Mouse (Mus musculus) brown adipose tissue, adult 24 weeks (tissue): ENCODE results near the gene Vipas39. TPM values are rescaled to one million over a fixed set of nuclear protein-coding genes. Genes with fewer than 3 reads are reported as not detected.
"Not testable (repeated sequence)": the region's sequence is repeated elsewhere in the genome, so short reads cannot be mapped to it uniquely, and the experiment has no call there.

Source experiments
- H3K27ac ChIP-seq: fragments of 200-500 bp; replicated peaks from 2 replicates; pipeline ENCODE4 v1.5.1; 2012; ENCODE audit warnings: low read depth, mild to moderate bottlenecking, low read length
- H3K4me1 ChIP-seq: fragments of 200-500 bp; 2 replicates; pipeline ENCODE4 v1.6.1; 2012; ENCODE audit warnings: low read length, mixed read lengths; ENCODE audit not compliant: control insufficient read depth, insufficient read depth, insufficient read length
- H3K4me3 ChIP-seq: fragments of 200-500 bp; 2 replicates; pipeline ENCODE4 v1.5.1; 2012; ENCODE audit warnings: low read depth, mild to moderate bottlenecking, low read length, moderate library complexity; ENCODE audit not compliant: insufficient read depth
- polyA plus RNA-seq: library from polyadenylated mRNA; stranded (reverse); fragments of >200 nt; gene quantifications from 2 replicates; pipeline ENCODE4 v1.2.4, GENCODE M21; 2012; ENCODE audit not compliant: missing spikeins, insufficient read depth, insufficient read length

Vipas39 gene
- polyA plus RNA-seq = 24.3 and 30.8 TPM in 2 replicates

- peak within 1 kb of the TSS; percentile 98 for H3K27ac ChIP-seq
- H3K4me3 ChIP-seq = peak within 1 kb of the TSS; percentile 89
- H3K4me1 ChIP-seq = no peaks in the 10 kb centered on the region; the same call in 1 of the 2 replicates
Measured at GRCm38 (mm10) chr12:87266108-87266826, at the start of gene Vipas39, which contains the start of gene Ahsa1. Gene Vipas39, minus strand, starts transcription at chr12:87266256. Gene Ahsa1, plus strand, starts transcription at chr12:87266479.

- Histone ChIP-seq H3K4me3 (no peak overlapping the region), H3K4me1 (no peaks in the 10 kb centered on the region), H3K27ac (no peak overlapping the region)
Measured at GRCm38 (mm10) chr12:87313098-87313497, 47.0 kb upstream of the Vipas39 start.

- H3K27ac ChIP-seq, H3K4me1 ChIP-seq, H3K4me3 ChIP-seq: not testable (repeated sequence)
Measured at GRCm38 (mm10) chr12:87306584-87306844, 40.5 kb upstream of the Vipas39 start.

DNA sequence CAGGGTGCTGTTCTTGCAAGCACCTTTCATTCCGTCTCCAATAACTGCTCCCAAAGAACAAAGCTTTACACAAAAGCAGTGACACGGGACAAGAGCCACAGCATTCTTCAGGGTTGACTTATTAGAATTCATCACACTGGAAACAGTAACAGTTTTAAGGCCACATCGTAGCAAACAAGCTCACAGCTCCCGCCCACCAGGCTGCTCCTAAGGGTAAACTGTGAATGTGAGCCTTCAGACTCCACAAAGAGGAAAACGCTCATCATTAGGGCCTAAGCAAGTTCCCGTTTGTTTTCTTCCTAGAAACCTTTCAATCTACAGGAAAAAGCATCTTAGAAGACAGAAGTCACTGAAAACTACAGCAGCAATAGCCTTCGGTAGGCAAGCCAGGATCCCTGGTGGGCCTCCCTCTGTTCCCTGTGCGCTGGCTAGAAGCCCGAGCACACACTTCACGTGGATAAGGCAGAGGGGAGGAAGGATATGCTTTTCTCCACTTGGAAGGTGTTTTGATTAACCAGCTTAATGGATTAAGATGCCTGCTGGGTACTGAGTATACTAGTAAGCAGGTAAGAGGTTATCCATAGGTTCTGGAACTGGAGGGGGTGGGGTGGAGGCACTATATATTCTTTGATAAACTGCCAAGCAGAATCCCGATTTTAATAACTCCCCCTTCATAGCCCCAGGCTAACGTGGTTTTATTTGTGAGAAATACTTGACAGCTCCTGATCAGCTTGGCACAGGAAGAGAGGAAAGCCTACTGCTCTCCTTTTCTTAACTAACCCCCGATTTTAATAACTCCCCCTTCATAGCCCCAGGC lies 39.9 kb upstream of the Vipas39 start:
- no peaks in the 10 kb centered on the region for H3K4me1 ChIP-seq
- H3K27ac ChIP-seq = no peak overlapping the region
- no peak overlapping the region for H3K4me3 ChIP-seq

DNA sequence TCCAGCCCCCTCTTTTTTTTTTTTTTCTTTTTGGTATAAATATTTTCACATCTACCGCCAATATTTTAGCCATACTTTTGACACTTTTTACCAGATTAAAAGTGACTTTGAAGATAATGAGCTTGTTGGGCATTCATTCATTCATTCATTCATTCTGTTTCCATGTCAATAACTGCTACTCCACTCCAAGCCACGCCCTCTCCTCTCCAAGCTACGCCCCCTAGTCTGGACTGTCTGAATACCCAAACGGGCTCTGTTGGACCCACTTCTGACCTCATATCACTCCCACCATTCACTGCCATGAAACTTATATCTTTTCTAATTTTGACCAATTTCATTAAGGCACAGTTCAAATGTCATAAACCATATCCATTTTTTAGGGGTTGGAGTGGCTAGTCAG lies 35.1 kb upstream of the Vipas39 start:
- Histone ChIP-seq H3K4me3 (no peak overlapping the region), H3K4me1 (no peaks in the 10 kb centered on the region; the same call in 1 of the 2 replicates), H3K27ac (no peak overlapping the region)

- no peak overlapping the region for H3K27ac ChIP-seq
- no peaks in the 10 kb centered on the region; the same call in 1 of the 2 replicates for H3K4me1 ChIP-seq
- peak overlapping the region; percentile 66 for H3K4me3 ChIP-seq
Measured at GRCm38 (mm10) chr12:87300441-87300690, 34.3 kb upstream of the Vipas39 start.

GRCm38 (mm10) chr12:87299657-87300440 lies 33.8 kb upstream of the Vipas39 start, which contains the start of gene Ism2:
Gene Ism2, minus strand, starts transcription at chr12:87299705.
- H3K4me1 ChIP-seq = no peaks in the 10 kb centered on the region; the same call in 1 of the 2 replicates
- peak within 1 kb of the TSS; percentile 66 for H3K4me3 ChIP-seq

GRCm38 (mm10) chr12:87299037-87299656 lies 33.1 kb upstream of the Vipas39 start:
- H3K4me3 ChIP-seq = peak overlapping the region; percentile 66
- H3K4me1 ChIP-seq = no peaks in the 10 kb centered on the region; the same call in 1 of the 2 replicates
- H3K27ac ChIP-seq = no peak overlapping the region

More at GRCm38 (mm10) chr12:87299657-87300440, 33.8 kb upstream of the Vipas39 start, which contains the start of gene Ism2:
- no peak within 1 kb of the TSS for H3K27ac ChIP-seq

DNA sequence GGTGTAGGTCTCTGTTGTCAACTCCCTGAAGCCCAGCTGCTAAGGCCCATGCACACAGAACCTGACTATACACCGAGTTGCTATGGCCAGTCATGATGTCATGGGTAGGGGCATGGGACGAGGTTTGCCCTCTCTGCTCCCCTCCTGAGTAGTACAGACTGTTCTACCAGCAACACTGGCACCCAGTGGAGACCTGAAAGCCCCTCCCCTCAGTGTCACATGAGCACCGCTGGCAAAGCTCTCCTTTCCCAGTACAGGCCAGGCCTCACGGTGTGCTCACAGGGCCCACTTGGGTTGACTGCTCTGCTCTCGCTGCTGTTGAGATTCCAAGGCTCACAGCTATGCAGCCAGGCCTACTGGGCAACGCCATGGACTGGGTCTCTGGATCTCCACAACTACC lies 27.9 kb upstream of the Vipas39 start:
- Histone ChIP-seq H3K4me3 (no peak overlapping the region), H3K4me1 (no peaks in the 10 kb centered on the region), H3K27ac (no peak overlapping the region)

DNA sequence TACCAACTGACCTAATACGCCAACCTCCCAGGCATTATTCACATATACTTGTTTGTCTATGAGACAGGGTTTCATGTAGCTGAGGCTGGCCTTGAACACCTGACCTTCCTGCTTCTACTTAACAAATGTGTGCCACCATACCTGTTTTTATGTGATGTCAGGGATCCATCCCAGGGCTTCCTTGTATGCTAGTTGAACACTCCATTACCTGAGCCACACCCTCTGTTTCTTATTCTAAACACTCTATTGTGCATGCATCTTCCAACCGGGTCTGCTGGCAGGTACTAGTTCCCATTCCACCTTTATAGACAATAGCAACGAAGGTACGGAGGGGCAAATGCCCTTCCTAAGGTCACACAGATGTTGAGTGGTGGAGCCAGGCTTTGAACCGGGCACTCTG lies 23.0 kb upstream of the Vipas39 start:
- no peak overlapping the region for H3K4me3 ChIP-seq
- no peak overlapping the region for H3K27ac ChIP-seq
- H3K4me1 ChIP-seq = no peaks in the 10 kb centered on the region

- Histone ChIP-seq H3K27ac (no peak overlapping the region), H3K4me1 (no peaks in the 10 kb centered on the region), H3K4me3 (no peak overlapping the region)
Measured at GRCm38 (mm10) chr12:87284726-87285125, 18.7 kb upstream of the Vipas39 start.

- Histone ChIP-seq H3K4me1 (no peaks in the 10 kb centered on the region), H3K4me3 (no peak overlapping the region), H3K27ac (no peak overlapping the region)
Measured at GRCm38 (mm10) chr12:87284268-87284667, 18.2 kb upstream of the Vipas39 start.

DNA sequence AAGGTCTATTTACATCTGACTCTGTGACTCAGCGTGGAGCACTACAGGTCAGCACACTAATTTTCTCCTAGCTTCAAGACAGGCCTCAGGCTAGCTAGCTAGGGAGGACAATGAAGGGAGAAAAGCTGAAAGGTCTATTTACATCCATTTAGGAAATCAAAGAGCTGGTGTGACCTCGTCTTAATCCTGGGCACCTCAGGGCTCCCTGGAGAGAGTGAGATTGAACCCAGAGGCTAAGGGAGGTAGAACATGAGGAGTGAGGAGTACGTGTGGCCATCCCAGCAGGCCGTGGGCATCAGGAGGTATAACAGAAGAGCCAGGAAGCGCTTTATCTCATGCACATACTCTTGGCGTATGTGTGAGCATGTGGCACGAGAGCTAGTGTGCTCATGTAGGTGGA lies 17.6 kb upstream of the Vipas39 start:
- H3K4me1 ChIP-seq = no peaks in the 10 kb centered on the region
- no peak overlapping the region for H3K4me3 ChIP-seq
- H3K27ac ChIP-seq = no peak overlapping the region

DNA sequence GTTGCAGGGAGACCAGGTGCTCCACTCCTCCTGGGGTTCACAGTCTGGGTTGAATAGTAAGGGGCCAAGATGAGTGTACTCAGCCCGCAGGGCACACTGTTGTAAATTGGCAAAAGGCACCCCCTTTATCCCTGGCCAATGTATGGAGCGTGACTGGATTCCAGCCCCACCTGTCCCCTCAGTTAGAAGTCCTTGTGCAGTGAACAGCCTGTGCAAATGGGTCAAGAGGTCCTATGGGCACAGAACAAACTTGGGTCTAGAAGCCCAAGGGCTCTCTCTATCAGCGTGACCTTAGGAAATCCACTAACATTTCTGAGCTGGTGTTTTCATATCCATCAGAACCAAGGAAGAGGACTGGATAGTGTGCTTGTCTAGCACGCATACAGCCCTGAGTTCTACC lies 16.7 kb upstream of the Vipas39 start:
- Histone ChIP-seq H3K4me3 (no peak overlapping the region), H3K4me1 (no peaks in the 10 kb centered on the region), H3K27ac (no peak overlapping the region)

DNA sequence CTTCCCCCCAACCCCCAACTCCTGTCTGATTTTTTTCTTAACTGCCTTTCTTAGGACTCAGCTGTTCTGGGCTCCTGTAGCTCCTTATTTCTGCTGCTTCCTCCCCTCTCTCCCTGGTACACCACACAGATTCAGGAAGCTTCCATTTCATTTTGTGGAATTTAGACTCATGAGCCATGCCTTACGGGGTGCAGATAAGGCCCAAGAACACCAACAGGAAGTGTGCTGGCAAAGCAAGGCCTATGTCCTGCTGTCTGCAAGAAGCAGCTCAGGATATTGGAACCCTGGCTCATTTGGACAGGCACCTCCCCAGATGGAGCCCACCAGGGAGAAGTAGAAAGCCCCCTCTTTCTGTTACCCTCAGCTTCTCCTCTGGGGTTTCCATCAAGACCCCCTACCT lies 15.7 kb upstream of the Vipas39 start:
- H3K4me3 ChIP-seq = no peak overlapping the region
- H3K27ac ChIP-seq = no peak overlapping the region
- H3K4me1 ChIP-seq = no peaks in the 10 kb centered on the region
